Mouse (Mus musculus) heart, postnatal 4 days (tissue): ENCODE measurements around the gene Usf3. TPM values are rescaled to one million over a fixed set of nuclear protein-coding genes. Genes with fewer than 3 reads are reported as not detected.

Experiments
- DNase-seq: peaks from one replicate; pipeline ENCODE4 v3.0.0; 2021
- total RNA-seq, 2 experiments: library from RNA; stranded (reverse); gene quantifications; 2 replicates each; pipeline ENCODE4 v1.2.3; 2021

Usf3 gene
- total RNA-seq, 2 experiments from 2014 or later: 22.2 to 24.2 TPM

GRCm38 (mm10) chr16:44173966-44174530 is 1.0 kb downstream of the Usf3 start:
- no peak for DNase-seq

- DNase-seq: no peak
These were observed 2.0 kb downstream of the Usf3 start for GRCm38 (mm10) chr16:44175001-44175400.

DNA sequence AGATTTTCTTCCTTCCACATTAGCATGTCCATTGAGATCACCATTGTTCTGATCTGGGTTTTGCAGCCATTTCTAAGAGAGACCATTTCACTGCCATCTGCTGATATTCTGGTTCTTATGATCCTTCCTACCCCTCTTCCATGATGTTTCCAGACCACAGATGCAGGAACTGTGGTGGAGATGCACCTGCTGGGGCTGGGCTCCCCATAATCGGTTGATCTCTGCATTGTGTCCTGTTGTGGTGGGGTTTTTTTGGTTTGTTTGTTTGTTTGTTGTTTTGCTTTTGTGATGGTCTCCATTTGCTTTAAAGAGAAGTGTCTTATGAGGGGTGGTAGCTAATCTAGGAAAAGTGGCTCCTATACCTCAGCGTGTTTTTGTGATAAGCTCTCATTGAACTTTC is 3.5 kb downstream of the Usf3 start:
- no peak for DNase-seq

- no peak for DNase-seq
These were observed 5.5 kb downstream of the Usf3 start for GRCm38 (mm10) chr16:44178555-44178954.

DNA sequence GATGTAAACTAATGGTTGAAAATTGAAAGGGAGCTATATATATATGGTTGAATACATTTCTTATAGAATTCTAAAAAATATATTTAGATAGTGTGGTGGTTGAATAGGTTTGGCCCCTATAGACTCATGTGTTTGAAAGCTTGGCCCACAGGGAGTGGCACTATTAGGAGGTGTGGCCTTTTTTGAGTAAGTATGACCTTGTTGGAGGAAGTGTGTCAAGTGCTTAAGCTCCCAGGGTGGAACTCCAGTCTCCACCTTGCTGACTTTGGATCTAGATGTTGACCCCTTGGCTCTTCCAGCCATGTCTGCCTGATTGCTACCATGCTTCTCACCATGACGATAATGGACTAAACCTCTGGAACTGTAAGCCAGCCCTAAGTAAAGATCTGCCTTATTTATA is 9.6 kb downstream of the Usf3 start:
- no peak for DNase-seq

- no peak for DNase-seq
These were observed 11.7 kb downstream of the Usf3 start for GRCm38 (mm10) chr16:44184769-44185168.

DNA sequence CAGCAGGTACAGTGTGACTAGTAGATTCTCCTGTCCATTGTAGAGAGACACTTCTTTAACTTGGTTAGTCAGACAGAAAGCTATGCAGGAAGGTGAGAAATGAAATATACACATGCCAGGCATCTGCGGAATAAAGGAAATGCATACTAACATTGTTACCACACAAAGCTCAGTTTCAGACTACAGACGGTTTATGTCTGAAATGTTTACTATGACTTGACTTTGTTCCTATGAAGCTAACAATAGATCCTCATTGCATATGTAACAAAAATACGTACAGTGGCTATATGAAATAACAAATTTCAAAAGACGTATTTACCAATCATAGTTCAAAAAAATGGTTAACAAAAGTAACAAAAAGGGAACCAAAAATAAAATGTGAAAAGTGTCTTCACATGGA is 14.1 kb downstream of the Usf3 start:
- no peak for DNase-seq

GRCm38 (mm10) chr16:44188766-44189165 is 15.7 kb downstream of the Usf3 start:
- no peak for DNase-seq

DNA sequence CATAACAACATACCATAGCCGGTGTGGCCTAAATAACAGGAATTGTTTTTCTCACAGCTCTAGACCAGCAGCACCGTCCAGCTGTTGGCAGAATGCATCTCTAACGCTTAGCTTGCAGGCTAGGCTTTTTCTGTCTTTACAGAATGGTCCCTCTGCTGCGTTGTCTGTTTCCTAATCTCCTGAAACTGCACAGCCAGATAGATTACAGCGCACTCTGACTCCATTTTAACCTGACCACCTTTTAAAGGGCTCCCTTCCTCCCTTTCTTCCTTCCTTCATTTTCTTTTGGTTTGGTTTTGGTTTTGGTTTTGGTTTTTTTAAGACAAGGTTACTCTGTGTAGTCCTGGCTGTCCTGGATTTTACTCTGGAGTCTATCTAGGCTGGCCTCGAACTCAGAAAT is 17.0 kb downstream of the Usf3 start:
- no peak for DNase-seq

DNA sequence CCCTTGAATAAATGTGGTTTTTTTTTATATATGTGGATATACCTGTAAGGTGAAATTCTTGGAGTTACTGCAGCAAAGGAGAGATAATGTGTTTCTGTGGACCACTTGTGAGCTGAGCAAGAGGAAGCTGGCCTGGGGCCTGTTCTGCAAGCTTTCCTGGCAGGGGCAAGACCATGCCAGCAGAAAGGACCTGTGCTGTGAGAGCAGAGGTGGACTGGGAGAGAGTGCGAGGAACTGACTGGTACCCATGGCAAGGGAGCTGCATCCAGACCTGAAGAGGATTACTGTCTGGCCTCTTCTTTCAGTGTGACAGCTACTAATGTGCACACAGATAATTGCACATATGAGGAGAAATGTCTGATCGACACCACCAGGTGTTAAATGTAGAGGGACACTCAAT is 17.9 kb downstream of the Usf3 start:
- no peak for DNase-seq

GRCm38 (mm10) chr16:44199066-44199703 is 26.1 kb downstream of the Usf3 start:
- DNase-seq: no peak

DNA sequence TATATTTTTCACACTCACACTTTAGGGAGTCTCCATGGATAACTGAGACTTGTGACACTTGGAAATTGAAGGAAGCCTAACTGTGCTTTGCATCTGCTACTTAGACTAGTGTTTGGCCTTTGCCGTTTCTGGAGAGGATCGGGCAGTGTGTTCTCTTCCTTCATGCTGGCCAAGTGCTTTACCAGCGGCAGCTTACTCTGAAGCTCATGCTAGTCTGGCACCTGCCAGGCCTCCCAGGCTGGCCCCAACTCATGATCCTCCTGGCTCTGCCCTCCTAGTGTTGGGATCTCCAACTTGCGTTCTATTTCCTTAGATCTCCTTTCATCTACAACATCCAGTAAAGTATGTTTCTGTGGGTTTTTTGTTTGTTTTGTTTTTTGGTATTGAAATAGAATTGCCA is 27.1 kb downstream of the Usf3 start:
- DNase-seq: no peak

DNA sequence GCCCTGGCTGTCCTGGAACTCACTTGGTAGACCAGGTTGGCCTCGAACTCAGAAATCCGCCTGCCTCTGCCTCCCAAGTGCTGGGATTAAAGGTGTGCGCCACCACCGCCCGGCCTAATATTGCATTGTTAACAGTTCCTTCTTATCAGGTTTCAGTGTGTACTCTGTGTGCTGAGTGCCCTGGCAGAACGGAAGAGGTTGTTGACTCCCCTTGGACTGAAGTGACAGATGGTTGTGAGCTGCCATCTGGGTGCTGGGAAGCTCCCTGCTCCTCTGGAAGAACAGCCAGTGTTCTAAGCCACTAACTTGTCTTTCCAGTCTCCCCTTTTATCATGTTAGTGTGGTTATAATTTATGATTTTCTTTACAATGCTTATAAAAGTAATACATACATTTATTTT is 31.3 kb downstream of the Usf3 start:
- no peak for DNase-seq

GRCm38 (mm10) chr16:44205973-44206372 is 32.9 kb downstream of the Usf3 start:
- no peak for DNase-seq

- DNase-seq: no peak
These were observed 37.4 kb downstream of the Usf3 start for GRCm38 (mm10) chr16:44210156-44211053.

DNA sequence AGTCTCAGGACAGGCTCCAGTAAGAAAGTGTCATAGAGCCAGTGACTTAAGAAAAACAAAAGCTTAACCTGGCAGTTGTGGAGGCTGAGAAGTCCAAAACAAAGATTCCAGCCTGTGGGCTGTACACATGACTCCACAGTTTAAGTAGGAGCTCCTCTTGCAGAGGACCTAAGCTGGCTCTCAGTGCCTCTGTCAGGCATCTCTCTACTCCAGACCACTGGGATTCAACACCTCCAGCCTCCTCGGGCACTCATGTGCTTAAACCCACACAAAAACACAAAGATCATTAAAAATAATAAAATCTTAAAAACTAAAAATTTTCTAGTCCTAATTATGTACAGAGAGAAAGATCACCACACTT is 38.0 kb downstream of the Usf3 start:
- DNase-seq: no peak

DNA sequence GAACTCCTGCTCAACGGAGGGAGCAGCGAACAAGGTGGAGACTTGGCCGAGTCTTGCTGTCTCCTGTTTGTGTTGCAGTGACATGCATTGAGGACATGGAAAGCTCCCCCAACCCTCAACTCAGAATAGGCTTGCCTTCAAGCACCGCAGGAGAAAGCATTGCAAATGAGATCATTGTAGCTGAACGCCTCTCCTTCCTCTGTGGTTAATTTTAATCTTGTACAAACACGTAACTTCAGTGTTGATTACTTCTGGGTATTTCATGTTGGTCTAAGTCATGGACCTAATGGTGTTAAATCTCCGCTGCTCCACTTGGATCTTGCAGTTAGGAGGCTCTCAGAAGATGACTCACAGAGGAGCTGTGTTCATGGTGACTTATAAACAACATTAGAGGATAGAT is 39.7 kb downstream of the Usf3 start:
- DNase-seq: no peak

GRCm38 (mm10) chr16:44215513-44215912 is 42.5 kb downstream of the Usf3 start:
- peak; percentile 62 for DNase-seq

DNA sequence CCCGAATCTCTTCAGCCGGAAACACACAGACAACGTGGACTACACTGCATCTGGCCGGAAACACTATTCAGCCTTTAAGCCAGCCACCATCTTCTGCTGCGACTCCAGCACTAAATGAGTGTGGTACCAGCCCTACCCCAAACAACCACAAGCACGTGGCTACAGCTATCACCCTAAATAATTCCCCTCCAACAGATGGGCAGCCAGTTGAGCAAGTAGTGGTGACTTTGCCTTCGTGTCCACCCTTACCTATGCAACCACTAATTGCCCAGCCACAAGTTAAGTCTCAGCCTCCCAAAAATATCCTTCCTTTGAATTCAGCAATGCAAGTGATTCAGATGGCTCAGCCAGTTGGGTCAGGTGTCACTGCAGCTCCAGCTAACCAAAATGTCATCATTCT is 43.4 kb downstream of the Usf3 start:
- DNase-seq: no peak

GRCm38 (mm10) chr16:44221463-44221862 is 48.4 kb downstream of the Usf3 start:
- no peak for DNase-seq

DNA sequence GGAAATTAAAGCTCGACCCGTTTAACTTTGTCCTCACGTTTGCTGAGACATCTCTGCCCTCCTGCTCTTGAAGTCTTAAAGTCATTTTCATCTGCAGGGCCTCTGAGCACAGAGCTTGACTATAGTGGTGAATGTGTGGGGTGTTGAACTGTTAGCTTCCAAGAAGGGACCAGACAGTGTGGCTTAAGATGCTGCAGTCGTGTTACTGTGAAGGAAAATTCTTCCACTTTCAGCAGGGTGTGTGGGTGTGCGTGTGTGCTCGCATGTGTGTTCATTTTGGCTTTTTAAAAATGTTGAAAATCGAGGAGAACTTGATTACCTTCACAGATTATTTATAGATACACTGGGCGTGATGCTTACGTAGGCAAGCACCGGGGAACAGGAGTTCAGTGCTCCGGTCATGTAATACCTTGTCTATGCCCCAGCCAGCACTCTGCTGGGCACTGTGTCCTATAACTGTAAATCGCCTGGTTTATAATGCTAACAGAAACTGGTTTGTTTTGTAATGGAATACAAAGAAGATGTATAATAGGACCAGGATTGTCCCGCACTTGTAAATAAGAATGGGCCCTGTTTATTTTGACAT is 53.8 kb downstream of the Usf3 start:
- DNase-seq: no peak

- no peak for DNase-seq
These were observed 60.0 kb downstream of the Usf3 start for GRCm38 (mm10) chr16:44233019-44233418.

DNA sequence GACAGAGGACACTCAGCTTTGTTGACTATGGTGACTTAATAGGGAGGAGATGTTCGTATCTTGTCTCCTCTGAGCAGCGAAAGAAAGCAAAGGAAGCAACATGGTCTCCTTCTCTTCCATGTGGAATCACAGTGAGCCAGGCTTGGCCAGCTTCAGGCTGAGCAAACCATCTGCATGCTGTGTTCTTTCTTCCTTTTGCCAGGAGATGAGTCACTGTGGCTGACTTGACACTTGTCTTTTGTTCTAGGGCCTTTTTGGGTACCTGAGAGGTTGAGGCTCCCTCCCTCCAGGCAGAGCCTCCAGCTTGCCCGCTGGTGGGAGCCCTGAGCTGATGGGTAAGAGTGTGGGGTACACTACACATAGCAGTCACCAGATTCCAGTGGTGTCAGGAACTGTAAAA is 64.8 kb downstream of the Usf3 start:
- DNase-seq: no peak
